Mouse (Mus musculus) bone marrow macrophage, adult 2 months (primary cell): ENCODE measurements at regions not wholly inside any gene's neighbourhood (a gene's known extent, or its start where the extent isn't known, plus 50 kb on each side); places are given as distances from the start of the nearest gene placed in this dataset.

Experiments
- CTCF ChIP-seq: IDR thresholded peaks from 2 replicates; pipeline ENCODE4 v1.5.1; 2012; ENCODE audit warnings: low read depth, mild to moderate bottlenecking, low read length, moderate library complexity
- POLR2A ChIP-seq: IDR thresholded peaks from 2 replicates; pipeline ENCODE4 v1.6.1; 2012; ENCODE audit warnings: mild to moderate bottlenecking, low read depth, low read length, borderline replicate concordance

DNA sequence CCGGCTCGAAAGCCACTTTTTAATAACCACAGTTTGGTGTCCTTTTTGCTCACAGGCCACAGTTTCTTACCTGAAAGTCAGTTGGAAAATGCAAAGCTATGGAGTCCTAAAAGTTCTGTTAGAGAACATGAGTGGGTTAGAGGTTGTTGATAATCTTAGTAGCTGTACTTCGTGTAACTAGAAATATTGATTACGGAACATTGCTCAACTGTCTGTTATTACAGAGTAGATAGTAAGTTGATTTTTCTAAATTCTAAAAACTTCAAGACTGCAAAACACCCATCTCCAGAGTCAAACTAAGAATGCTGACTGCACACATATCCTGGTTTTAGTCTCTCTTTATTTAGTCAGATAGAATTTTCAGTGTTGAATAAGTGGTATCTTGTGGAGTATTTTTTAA is 111.0 kb downstream of the Slc38a4 start:
- TF ChIP-seq CTCF (no peak), POLR2A (no peak)
